Mouse (Mus musculus) urinary bladder, adult 2 months (tissue): ENCODE measurements at regions not wholly inside any gene's neighbourhood (a gene's known extent, or its start where the extent isn't known, plus 50 kb on each side); places are given as distances from the start of the nearest gene placed in this dataset.

Experiments used
- DNase-seq: peaks from one replicate; pipeline ENCODE4 v3.0.0; 2022; ENCODE audit warnings: low spot score

DNA sequence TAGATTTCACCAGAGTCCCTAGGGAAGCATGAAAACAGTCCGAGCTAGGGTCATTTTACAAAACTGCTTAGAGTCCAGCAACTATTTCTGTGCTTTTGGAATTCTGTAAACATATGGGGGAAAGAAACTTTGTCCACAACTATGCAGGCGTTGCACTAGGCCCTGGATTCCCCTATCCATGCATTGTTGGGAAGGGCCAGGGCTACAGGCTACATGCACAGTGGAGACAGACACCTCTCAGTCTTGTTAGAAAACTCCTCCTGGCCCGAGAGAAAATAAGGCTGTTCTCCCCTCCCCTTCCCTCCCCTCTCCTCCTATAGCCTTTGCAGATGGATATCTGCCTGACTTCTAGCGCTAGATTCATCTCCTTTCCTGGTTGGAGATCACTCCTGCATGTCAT is 113.9 kb upstream of the Bmp2 start:
- DNase-seq = no peak

DNA sequence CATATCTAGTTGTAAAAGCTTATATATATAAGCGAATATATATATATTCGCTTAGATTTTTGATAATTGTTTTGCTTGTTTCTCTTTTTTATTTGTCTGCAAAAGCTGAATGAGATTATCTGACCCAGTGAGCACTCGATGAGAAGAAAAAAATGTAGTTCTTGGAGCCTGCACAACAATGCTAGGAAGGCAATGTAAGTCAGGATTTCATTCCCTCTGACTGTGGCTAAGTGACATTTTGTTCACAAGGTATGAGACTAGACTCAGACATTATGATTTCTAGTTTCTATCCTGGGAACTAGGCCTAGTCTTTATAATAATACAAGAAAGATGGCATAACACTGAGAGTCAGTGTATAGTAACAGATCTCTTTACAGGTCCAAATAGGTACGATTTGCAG is 108.9 kb upstream of the Bmp2 start:
- no peak for DNase-seq

DNA sequence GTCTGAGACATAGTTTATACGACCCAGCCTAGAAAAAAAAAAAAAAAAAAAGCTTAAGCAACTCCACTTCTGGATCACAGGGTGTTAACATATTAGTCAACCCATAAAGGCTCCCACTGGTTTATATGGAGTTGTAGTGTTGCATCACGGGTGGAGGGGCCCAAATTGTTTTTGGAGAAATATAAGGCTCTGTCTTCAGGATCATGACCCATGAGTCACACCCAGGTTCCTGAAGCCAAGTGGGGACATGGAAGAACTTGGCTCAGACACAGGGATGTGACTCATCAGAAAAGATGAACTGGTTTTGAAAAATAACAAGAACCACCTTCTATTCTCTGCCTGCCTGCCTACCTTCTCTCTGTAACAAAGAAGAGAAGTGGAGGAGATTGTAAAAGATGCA is 108.5 kb upstream of the Bmp2 start:
- DNase-seq = no peak

DNA sequence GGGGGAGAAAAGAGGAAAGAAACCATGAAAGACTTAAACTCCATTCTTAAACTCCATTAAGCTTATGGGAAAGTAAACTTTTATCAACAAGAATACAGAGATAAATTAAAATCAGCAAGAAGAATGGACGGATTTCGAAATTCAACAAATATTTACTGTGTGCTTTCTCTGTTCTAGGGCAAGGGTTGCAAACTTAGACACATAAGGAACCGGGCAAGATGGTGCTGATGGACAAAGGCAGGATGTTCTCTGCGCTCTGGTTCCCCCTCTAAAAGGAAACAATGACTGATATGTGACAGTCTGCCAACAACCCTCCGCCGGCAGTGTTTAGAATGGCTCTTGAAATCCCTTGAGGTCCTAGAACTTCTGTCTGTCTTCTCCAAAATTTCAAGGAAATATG is 99.0 kb upstream of the Bmp2 start:
- no peak for DNase-seq

DNA sequence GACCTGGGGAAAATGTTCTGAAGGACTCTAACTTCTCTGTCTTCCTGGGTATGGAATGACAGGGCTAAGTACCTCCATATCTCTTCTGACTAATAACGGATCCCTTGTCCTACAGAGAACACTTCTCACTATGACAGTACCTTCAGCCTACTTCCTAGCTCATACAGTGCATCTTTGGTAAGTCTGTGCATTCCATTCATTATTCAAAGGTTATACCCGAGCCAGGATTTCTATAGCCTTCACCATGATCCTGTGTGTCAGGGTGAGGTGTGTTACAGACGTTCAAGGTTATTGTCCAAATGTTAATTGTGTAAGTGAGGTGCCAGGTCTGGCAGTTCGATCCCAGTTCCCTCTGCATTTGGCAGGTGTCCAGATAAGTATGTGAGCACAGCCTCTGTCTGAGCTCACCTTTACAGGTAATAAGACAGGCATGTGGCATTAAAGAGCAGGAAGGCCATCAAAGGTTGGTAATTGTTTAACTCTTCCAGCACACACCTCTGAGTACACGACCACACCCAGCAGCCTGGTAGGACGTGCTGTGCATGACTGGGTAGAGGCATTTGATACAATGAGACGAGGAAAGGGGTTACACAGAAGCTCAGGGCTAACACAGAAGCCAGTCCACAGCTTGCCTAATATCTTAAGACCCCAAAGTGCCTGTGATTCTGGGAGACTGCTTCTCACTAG is 96.3 kb upstream of the Bmp2 start:
- no peak for DNase-seq

DNA sequence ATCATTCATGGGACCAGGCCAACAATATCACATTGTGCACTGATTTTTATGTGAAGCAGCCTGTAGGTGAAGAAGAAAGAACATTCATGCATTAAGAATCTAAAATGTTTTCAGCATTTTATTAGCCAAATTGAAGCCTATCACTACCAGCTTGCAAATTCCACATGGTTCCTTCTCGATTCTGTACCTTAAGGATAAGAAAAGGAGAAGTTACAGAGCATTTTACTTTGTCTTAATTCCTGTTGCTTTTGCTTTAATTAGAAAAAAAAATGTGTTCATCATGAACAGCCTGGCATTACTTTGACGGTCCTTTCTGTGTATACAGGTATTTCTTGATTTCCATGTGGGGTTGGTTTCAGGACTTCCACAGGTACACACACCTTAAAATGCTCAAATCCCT is 95.2 kb upstream of the Bmp2 start:
- no peak for DNase-seq

DNA sequence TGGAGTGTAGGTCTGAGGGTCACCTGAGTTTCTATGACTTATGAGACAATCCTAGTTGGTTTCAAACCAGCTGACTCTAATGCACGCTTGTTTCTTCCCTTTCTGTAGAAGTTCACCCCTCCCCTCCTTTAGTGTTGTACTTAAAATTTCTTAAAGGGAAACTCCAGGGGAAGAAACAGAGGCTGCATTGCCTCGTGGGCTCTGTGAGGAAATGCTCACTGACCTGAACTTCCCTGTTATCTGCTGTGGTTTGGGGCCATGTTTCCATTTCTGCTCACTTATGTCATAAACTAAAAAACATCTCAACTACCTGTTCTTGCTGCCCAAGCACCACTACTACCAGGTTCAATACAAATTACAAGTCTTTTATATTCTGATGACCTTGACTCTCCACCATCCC is 93.2 kb upstream of the Bmp2 start:
- DNase-seq = no peak

DNA sequence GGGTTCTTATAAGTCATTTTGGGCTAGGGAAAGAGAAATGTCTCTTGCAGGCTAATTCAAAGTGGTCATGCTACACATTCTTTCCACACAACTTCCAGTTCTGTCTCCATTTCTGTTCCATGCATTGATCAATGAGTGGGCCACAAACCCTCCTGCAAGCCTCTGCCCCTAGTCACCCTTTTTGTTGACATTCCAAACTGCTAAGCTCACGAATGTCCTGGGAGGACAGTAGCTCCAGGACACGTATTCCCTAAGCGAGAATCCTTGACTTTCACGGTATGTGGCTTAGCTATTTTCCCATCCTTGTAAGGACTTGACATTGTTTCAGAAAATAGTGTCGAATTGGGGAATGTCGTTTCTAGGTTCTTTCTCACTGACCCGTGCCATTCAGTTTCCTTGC is 91.1 kb upstream of the Bmp2 start:
- DNase-seq = no peak

DNA sequence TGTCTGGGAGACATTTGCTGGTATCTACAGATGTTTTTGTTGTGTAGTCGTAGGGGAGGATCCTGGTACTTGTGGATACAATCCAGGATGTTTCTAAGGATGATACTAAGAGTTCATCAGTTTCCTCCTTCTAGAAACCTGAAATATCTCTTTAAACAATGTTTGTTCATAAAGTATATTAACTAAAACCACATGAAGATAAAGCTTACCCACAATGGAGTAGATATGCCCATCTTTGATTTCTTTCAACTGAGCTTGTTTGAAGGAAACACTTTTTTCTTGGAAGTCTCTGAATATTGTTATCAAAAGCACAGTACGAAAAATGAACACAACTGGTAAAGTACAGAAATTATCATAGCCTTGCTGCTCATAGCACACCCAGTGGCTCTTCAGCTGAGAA is 89.6 kb upstream of the Bmp2 start:
- no peak for DNase-seq

DNA sequence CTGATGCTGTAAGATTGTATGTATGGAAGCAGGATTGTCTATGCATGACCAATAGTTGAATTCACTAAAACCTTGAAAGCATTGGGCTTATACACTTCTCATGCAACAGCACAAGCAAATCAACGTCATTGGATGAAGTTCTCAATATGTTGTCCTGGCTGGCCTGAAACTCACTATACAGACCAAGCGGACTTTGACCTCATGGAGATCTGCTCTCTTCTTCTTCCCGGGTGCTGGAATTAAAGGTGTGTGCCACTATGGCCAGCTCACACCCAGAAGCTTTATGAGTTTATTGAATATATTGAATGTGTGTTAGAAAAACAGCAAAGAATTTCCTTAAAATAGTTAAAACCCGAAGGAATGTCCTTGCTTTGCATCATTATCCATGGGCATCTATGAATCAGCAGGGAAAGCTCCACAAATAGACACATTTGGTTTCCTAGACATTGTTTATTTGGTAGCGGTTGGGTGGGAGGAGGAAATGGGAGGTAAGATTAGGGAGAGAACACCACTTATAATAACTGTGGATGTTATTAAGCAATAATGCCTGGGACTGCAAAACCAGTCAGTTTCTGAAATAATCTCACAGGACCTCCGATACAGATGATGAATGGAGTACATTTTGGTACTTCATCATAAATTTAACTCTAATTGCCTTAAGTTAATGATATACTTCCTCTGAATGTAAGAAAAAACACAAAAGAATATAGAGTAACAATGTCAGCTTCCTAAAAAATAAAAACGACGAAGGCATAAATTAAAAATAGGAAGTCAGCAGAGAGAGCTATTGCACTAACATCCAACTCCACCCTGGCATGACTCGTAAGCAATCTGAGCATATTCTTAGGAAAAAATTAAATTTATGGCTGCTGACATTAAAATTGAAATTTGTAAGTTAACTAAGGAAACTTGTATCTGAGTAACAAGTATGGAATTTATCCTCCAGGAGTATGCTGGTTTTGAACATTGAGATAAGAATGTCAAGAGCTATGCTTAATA is 84.5 kb upstream of the Bmp2 start:
- DNase-seq = no peak

DNA sequence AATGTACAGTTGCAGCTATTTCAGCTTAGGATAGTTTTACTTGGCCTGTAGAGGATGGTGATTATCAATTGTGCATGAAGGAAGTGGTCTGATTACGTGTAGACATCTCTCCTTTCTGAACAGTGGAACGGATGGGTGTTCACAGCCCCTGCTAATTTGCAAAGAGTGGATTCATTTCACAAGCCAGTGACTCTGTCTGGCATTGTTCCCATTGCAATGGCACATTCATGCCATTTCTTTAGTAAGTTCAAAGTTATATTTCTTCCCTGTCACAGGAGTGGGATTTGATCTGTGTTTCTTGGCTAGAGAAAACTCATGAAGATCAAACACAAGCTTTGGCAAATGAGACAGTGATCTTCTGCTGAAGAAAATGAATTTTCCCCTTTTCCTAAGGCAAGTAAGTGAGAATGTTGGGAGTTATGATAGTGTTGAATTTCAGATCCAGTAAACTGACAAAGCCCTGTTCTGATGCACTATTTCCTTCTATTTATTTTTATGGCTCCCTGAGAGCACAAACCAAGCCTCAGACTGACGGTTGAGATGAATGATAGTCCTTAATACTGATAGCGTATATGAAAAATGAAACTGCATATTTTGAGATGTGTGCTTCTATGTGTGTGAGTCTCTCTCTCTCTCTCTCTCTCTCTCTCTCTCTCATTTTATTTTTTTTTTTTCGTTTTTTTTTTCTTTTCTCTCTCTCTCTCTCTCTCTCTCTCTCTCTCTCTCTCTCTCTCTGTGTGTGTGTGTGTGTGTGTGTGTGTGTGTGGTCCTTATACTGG is 78.8 kb upstream of the Bmp2 start:
- no peak for DNase-seq

DNA sequence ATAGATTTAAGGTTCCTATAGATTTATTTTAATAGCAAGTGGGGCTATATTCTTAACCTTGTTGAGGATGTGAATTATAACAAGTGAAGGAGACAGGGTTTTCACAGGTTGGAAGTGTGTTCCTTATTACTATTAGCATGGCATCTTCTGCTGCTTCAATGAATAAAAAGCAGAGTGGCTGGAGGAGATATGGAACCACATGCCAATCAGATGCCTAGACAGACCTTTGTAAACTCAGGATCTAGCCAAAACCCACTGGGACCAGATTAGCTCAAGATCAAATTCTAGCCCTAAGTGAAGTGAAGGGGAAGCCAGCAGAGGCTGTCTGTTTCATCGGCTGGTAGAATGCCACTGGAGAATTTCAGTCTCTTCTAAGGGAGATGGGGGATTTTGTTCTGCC is 77.8 kb upstream of the Bmp2 start:
- no peak for DNase-seq

DNA sequence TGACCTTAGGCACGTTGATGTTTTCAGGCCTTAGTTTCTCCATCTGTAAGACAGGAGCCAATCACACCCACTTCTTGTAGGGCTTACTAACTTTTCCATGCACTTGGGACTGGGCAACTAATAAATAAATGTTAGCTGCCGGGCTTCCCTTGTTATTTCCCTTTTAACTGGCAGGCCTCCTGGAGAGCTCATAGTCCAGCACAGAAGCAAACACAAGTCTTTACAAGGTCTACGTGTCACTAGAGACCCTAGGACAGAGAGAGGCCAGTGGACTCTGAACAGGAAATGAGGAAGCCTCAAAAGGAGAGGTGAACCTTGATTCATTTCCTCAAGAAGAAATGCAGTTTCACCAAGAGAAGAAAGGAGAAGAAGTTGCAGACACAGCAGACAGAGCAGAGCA is 71.1 kb upstream of the Bmp2 start:
- no peak for DNase-seq

DNA sequence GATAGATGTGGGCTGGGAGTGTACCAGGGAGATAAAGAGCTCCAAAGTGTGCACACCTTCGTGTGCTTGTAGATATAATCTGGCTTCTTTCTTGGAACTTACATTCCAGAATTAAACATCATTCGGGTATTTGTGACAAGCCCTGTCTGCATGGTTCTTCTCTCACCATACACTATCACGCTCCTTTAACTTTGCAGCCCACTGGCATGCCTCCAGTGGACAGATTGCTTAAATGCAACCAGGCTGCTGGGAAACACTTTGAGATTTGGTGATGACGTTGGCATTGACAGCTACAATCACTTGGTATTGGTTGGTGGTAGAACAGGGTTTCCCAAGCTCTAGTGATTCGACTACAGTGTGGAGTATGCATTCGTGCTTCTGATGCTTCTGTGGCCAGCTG is 70.7 kb upstream of the Bmp2 start:
- DNase-seq = no peak

DNA sequence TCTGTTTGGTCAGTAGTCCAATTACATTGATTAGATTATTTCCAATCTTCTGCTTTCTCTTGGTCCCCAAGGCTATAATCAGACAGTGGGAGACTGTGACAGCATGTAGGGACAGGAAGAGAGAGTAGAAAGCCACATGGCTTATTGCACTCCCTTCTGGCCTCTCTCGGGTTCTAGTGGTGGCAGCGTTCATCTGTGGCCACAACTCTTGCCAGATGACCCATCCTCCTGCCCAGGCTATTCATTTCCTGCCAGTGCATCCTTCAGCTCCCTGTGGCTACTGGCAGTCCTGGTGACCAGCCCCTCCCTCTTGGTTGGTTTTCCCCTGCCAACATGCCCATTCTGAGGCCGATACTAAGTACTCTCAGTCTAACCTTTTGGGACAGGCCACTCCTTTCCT is 70.2 kb upstream of the Bmp2 start:
- DNase-seq = no peak

DNA sequence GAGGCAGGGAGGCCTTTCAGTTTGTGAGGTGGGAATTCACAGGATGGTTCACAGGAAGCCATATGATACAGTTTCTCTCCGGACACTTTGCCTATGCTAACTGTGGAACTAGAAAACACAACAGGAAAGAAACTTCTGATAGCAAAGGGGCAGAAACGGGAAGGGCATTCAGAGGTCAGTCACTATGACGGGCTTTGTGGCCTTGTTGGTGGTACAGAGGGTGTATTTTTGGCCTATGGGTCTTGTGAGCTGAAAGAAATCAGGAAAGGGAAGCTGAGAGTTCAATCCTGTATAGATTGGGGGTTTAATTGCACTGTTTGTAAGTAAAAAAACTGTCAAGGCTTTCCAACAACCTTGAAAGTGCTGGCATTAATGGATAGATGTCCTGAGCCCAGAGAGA is 56.5 kb upstream of the Bmp2 start:
- DNase-seq = no peak

DNA sequence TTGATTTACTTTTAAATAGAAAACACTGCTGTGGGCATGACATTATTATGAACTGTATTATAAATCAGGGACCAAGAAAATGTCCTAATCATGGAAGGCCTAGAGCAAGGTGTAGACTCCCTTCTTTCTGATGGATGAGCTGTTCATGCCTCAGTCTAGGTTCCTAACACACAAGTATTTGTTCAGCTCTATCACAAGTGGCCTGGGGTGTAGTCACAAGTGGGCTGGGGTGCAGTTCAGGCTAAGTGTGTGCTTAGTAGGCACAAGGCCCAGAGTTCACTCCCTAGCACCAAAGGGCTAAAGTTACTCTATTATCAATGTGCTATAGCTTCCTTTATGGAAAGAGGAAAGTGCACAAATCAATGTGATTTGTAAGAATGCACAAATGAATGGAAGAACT is 55.6 kb upstream of the Bmp2 start:
- no peak for DNase-seq

DNA sequence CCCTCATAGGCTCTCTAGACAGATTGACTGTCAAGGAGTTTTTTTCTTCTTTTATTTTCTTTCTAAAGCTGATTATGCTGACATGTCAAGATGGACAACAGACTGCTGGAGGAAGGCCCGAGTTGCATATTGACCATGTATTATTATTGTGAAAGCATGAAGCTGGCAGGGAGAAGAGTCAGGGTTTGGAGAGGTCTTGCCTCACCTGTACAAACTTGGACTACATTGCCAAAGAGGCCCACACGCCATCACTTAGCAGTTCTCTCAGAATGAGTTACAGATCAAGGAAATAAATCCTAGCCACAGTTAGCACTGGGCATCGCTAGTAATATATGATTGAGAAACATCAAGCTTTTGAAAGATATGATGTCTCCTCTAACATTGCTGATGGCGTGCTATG is 54.9 kb upstream of the Bmp2 start:
- DNase-seq = no peak

DNA sequence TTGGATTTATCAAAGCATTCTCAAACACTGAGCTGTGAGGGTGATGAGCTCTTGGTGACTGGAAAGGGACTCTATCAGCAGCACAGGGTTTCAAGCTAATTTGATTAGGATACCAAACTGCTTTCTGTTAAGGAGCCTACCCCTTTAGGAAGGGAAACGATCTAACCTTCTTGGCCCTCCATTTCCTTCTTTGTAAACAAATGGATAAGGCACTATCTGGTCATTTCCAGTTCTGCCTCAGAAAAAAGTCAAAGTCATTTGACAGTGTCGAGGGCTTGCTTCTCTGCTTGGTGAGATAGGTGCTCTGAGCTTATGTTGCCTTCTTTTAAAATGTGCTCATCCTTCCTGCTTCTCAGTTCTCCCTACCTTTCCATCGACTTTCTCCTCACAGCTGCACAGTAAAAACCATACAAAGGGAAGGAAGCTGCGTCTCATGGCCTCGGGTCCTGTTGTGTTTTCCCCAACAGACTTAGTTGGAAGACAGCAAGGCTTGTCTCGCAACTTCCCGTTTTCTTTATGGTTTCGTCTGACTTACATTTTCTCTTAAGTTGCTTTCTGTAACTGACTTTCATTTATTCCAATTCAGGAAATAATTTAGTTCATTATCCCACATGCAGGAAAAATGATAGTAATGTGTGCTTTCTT is 54.3 kb upstream of the Bmp2 start:
- DNase-seq = no peak

DNA sequence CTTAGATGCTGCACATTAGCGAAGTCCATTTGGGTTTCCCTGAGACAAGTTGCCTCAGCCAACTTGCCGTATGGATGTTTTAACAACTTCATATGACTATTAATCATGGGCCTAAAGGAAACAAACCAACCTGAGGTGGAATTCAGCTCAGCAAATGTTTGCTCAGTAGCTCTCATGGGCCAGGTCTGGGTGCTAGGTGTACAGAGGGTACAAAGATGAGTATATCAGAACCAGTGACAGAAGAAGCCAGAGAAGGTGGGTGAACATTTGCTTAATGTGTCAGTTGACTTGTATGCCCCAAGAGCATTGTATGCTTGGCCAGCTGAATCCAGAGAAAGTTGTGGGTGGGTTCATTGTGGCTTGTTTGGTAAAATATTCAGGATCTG is 53.8 kb upstream of the Bmp2 start:
- no peak for DNase-seq

DNA sequence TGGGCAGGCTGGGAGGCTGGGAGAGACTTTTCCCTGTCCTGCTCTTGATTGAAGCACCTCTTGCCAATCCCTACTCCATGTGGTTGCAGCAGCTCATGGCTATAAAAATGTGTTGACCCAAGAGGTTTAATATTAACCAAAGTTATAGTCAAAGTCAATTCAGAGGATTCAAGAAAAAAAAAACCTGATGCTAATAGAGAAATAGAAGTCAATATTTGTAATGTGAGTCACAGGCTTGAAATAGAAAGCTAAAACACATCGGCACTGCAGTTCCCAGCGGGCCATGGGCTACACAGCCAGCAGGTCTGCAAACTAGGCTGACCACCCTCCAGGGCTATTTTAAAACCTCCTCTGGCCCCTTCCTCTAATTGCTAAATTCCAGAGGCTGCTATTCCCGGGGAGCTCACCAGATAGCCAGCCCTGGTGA is 53.2 kb upstream of the Bmp2 start:
- peak; percentile 27 for DNase-seq

DNA sequence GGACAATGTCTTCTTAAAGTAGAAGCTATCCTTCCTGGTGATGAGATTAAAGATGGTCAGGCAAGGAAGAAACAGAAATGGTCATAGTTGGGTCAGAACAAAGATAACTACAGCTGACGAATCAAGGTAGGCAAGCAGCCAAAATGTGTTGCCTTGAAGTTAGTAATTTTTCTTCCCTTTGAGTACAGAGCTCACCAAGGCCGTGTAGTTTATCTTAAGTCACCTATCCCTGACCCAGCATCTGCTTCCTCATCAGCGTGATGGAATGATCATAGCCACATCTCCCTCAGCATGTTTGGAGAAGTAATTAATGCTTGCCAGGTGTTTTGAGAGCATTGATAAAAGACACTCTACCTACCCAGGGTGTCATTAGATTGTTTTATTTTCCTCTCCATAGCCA is 52.1 kb upstream of the Bmp2 start:
- no peak for DNase-seq
